In genomic region chr12:31581319-31581810, GRCm38 (mm10) we compare ENCODE assay signal across 18 mouse cellular contexts. TPM values are rescaled to one million over a fixed set of nuclear protein-coding genes. Genes with fewer than 3 reads are reported as not detected.
DNase-seq lines count a peak whose midpoint lies in the region; TF ChIP-seq lines count a peak whose summit lies in the region.
"Had no signal": no experiment of that assay in that cellular context is flagged by ENCODE, and none has a peak within 500 bp of the region (broad histone marks: within the 10 kb centered on the region; RNA-seq: fewer than 3 reads in every experiment).

No protein-coding gene starts in this region.

- DNase-seq in heart, embryonic 10.5 days (ENCODE audit: low spot score): no peak
- no peak for DNase-seq in heart, postnatal 4 days
- peak in 1 of 2 experiments; percentile 14 for DNase-seq in left cerebral cortex, adult 2 months (ENCODE audit: extremely low spot score in 1 of 2, low spot score in 2 of 2)
- no peak for DNase-seq in left cerebral cortex, postnatal 4 days
- DNase-seq in brain, adult 2 months (ENCODE audit: low read depth, low spot score): peak; percentile 76
- no peak for DNase-seq in cerebellum, postnatal 36 days
- DNase-seq: heart, adult 2 months; kidney, adult 18-20 months; kidney, postnatal 14 days; lung, adult 2 months; lung, postnatal 4 days had no signal

- no peak overlapping the region for H3K4me3 ChIP-seq in heart, embryonic 10.5 days
- H3K4me3 ChIP-seq in left cerebral cortex, adult 2 months: no peak overlapping the region
- no peak overlapping the region for H3K4me3 ChIP-seq in cortical plate, adult 2 months (ENCODE audit: insufficient read depth, low read length)
- H3K4me3 ChIP-seq: heart, adult 2 months; midbrain, embryonic 13.5 days; stomach, embryonic 15.5 days had no signal

- 0 out of 2 replicates have a peak overlapping the region, but pooled peaks have one; percentile 36 for H3K27ac ChIP-seq in heart, embryonic 10.5 days
- peak overlapping the region; percentile 82 for H3K27ac ChIP-seq in left cerebral cortex, adult 2 months
- H3K27ac ChIP-seq in cortical plate, adult 2 months (ENCODE audit: insufficient read depth, low read length): peak overlapping the region; percentile 91
- H3K27ac ChIP-seq: heart, adult 2 months; midbrain, embryonic 13.5 days; stomach, embryonic 15.5 days had no signal

- WGBS in heart, embryonic 10.5 days: 63% methylated on average over 7 of the region's 7 CpGs

- intact Hi-C loops in left cerebral cortex, adult 2 months (cut with DNase I): no loop called here
- intact Hi-C loops in left cerebral cortex, postnatal 4 days (cut with DNase I): no loop called here

- H3K36me3 ChIP-seq in heart, embryonic 10.5 days: no peaks in the 10 kb centered on the region
- H3K36me3 ChIP-seq: midbrain, embryonic 13.5 days; stomach, embryonic 15.5 days had no signal

- no peak for TF ChIP-seq POLR2A in cortical plate, adult 2 months (IDR thresholded peaks at IDR 0.05; ENCODE audit: extremely low read depth, insufficient read depth, low read length)

- H3K27me3 ChIP-seq in heart, embryonic 10.5 days (ENCODE audit: insufficient read depth, poor library complexity, severe bottlenecking): no peaks in the 10 kb centered on the region
- H3K27me3 ChIP-seq: midbrain, embryonic 13.5 days; stomach, embryonic 15.5 days had no signal

- H3K9me3 ChIP-seq in heart, embryonic 10.5 days: no peaks in the 10 kb centered on the region
- H3K9me3 ChIP-seq: midbrain, embryonic 13.5 days; stomach, embryonic 15.5 days had no signal

- no peak for TF ChIP-seq CTCF in left cerebral cortex, adult 2 months (IDR thresholded peaks at IDR 0.05)
- no peak for TF ChIP-seq CTCF in cortical plate, adult 2 months (IDR thresholded peaks at IDR 0.05; ENCODE audit: extremely low read depth, insufficient read depth, low read length)

- 0 out of 2 replicates have a peak, but pooled peaks cover 8% of the 10 kb centered on the region for H3K4me1 ChIP-seq in heart, embryonic 10.5 days
- peaks cover 3% of the 10 kb centered on the region for H3K4me1 ChIP-seq in cortical plate, adult 2 months (ENCODE audit: control insufficient read depth, insufficient read depth, low read length)
- H3K4me1 ChIP-seq: stomach, embryonic 15.5 days had no signal

RNA-seq across cellular contexts. Expression of gene Slc26a4, which starts 21.6 kb away (rescaled TPM):
- polyA plus RNA-seq in heart, embryonic 10.5 days (2016; fragmentation: Nextera tagmentation; extraction: Ambion mirVana): 0.05 and 0.18 TPM in 2 replicates
- total RNA-seq in heart, postnatal 4 days (2021): under 1 TPM; 0.17 to 0.32 TPM
- 1 to 10 TPM; 2.7 to 3.2 TPM for total RNA-seq in left cerebral cortex, adult 2 months (2021)
- total RNA-seq in left cerebral cortex, postnatal 4 days (2021): 1 to 10 TPM in 1 of 2 experiments, under 1 TPM in 1; 0.40 to 1.0 TPM
- polyA plus RNA-seq in cortical plate, adult 2 months (2012; rRNA removed): 3.5 and 4.5 TPM in 2 replicates
- total RNA-seq: gastrocnemius, adult 8-10 months had no signal
- polyA plus RNA-seq: CD4-positive, CD25-positive, alpha-beta regulatory T cell, adult 4 months; cerebellum, adult 2 months; heart, adult 2 months; neural tube, embryonic 11.5 days had no signal

RNA-seq across cellular contexts. Expression of gene Bcap29, which starts 53.1 kb away (rescaled TPM):
- polyA plus RNA-seq in heart, embryonic 10.5 days (2016; fragmentation: Nextera tagmentation; extraction: Ambion mirVana): 36.5 and 45.3 TPM in 2 replicates
- 10 to 100 TPM; 25.9 to 27.5 TPM for total RNA-seq in heart, postnatal 4 days (2021)
- 10 to 100 TPM; 36.3 to 36.9 TPM for total RNA-seq in left cerebral cortex, adult 2 months (2021)
- total RNA-seq in left cerebral cortex, postnatal 4 days (2021): 10 to 100 TPM; 17.4 to 18.9 TPM
- polyA plus RNA-seq in cortical plate, adult 2 months (2012; rRNA removed): 40.4 and 43.3 TPM in 2 replicates

Comparison
In these comparisons a context has a peak if more than half of its experiments do, and no peak if none do; other contexts are left out.
1. H3K27ac ChIP-seq: peak in every context shown above with its lines; median percentile 91 in cortical plate, adult 2 months; 82 in left cerebral cortex, adult 2 months; 36 in heart, embryonic 10.5 days.